Mouse (Mus musculus): ENCODE results near the gene Prm2.
"Not testable (repeated sequence)": the region's sequence is repeated elsewhere in the genome, so short reads cannot be mapped to it uniquely, and the experiment has no call there.

The Prm2 gene

GRCm38 (mm10) chr16:10812865-10813371 is 17.0 kb upstream of the Prm2 start, which contains the start of gene Gm11172:
Gene Gm11172 (plus strand): TSS chr16:10812915.
- DNase-seq (ENCODE audit: low read depth), result peak; percentile 54

GRCm38 (mm10) chr16:10810376-10810775 is 14.4 kb upstream of the Prm2 start:
- no peak for DNase-seq (ENCODE audit: low read depth)

- peak; percentile 43 for DNase-seq (ENCODE audit: low read depth)
Measured at GRCm38 (mm10) chr16:10805789-10806527, 10.0 kb upstream of the Prm2 start, which contains the start of gene Prm1. Gene Prm1 (minus strand): TSS chr16:10805839.

- DNase-seq (ENCODE audit: low read depth), result not testable (repeated sequence)
Measured at GRCm38 (mm10) chr16:10802420-10802819, 6.5 kb upstream of the Prm2 start.

GRCm38 (mm10) chr16:10790702-10791101 is 5.2 kb downstream of the Prm2 start, which contains the start of gene Prm3:
Gene Prm3 (minus strand): TSS chr16:10790914.
- no peak for DNase-seq (ENCODE audit: low read depth)

GRCm38 (mm10) chr16:10788866-10789265 is 7.1 kb downstream of the Prm2 start:
- DNase-seq (ENCODE audit: low read depth), result peak; percentile 61

GRCm38 (mm10) chr16:10788271-10788670 is 7.7 kb downstream of the Prm2 start, which contains the start of gene Tnp2:
Gene Tnp2 (minus strand): TSS chr16:10788660.
- DNase-seq (ENCODE audit: low read depth), result peak; percentile 79

GRCm38 (mm10) chr16:10787548-10788058 is 8.3 kb downstream of the Prm2 start:
- no peak for DNase-seq (ENCODE audit: low read depth)

- peak; percentile 70 for DNase-seq (ENCODE audit: low read depth)
Measured at GRCm38 (mm10) chr16:10786782-10787547, 9.0 kb downstream of the Prm2 start.

- peak; percentile 97 for DNase-seq (ENCODE audit: low read depth)
Measured at GRCm38 (mm10) chr16:10786288-10786687, 9.6 kb downstream of the Prm2 start.

GRCm38 (mm10) chr16:10785371-10786231 is 10.3 kb downstream of the Prm2 start, which contains the start of gene Socs1:
Gene Socs1 (minus strand): TSS chr16:10785536.
- peak; percentile 98 for DNase-seq (ENCODE audit: low read depth)

- DNase-seq (ENCODE audit: low read depth), result peak; percentile 97
Measured at GRCm38 (mm10) chr16:10784793-10785370, 11.1 kb downstream of the Prm2 start.

- peak; percentile 73 for DNase-seq (ENCODE audit: low read depth)
Measured at GRCm38 (mm10) chr16:10783883-10784792, 11.8 kb downstream of the Prm2 start.

GRCm38 (mm10) chr16:10783451-10783850 is 12.5 kb downstream of the Prm2 start:
- no peak for DNase-seq (ENCODE audit: low read depth)

- peak; percentile 75 for DNase-seq (ENCODE audit: low read depth)
Measured at GRCm38 (mm10) chr16:10783152-10783434, 12.8 kb downstream of the Prm2 start.

- no peak for DNase-seq (ENCODE audit: low read depth)
Measured at GRCm38 (mm10) chr16:10782377-10783151, 13.4 kb downstream of the Prm2 start.

GRCm38 (mm10) chr16:10781862-10782371 is 14.0 kb downstream of the Prm2 start:
- DNase-seq (ENCODE audit: low read depth), result peak; percentile 85

GRCm38 (mm10) chr16:10780631-10781120 is 15.3 kb downstream of the Prm2 start:
- DNase-seq (ENCODE audit: low read depth), result peak; percentile 58

Data from induced T-regulatory cell, adult 2 months (primary cell).